Mouse (Mus musculus): ENCODE results near the gene Dand5. TPM values are rescaled to one million over a fixed set of nuclear protein-coding genes. Genes with fewer than 3 reads are reported as not detected.
A peak's percentile ranks its signal among the peaks of the same experiment; 100 is the strongest.

Dand5 gene
- polyA plus RNA-seq, 1 experiment from 2014 or later, result 5.5 TPM

DNA sequence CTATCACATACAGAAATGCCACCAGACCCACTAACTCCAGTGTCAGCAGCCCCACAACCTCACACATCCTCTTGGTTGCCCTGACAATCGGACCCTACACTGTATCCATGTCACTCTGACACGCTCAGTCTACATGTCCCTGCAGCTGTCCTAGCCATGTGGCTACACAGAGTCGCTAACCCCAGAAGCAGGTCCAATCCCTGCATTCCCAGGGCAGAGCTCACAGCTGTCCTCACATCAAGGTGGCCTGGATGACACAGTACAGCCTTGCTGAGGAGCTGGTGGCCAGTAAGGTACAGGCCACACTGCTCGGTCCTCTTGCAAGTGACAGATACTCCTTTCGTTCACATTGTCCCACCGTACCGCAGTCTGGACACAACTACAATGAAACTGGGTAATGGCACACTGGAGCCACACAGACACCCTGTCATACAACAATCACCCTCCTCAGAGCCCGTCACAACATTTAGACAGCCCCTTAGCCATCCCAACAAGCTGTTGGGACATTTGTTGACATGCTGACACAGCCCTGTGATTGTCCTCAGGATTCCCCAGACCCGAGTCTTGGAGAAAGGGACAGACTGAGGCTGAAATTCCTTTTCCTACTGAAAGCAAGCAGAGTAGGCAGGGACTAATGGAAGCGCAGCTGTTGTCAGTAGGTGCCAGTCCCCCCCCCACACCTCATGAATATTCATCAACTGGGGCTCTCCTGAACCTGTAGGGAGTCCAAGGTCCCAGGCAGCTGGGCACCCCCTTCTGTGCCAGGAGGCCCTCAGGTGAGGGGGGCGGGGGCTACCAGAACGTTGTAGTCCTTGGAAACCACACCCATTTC lies 13.3 kb downstream of the Dand5 start:
- Histone ChIP-seq H3K9me3 (peaks cover 6% of the 10 kb centered on the region; the same call in 1 of the 2 replicates), H3K36me3 (no peaks in the 10 kb centered on the region), H3K27me3 (ENCODE audit: insufficient read depth, poor library complexity, severe bottlenecking) (peaks cover 98% of the 10 kb centered on the region), H3K4me1 (replicated peaks) (peaks cover 36% of the 10 kb centered on the region), H3K27ac (no peak overlapping the region), H3K4me3 (no peak overlapping the region)
- no peak for DNase-seq (ENCODE audit: low spot score)
- 52% methylated on average over 12 of the region's 12 CpGs for WGBS

DNA sequence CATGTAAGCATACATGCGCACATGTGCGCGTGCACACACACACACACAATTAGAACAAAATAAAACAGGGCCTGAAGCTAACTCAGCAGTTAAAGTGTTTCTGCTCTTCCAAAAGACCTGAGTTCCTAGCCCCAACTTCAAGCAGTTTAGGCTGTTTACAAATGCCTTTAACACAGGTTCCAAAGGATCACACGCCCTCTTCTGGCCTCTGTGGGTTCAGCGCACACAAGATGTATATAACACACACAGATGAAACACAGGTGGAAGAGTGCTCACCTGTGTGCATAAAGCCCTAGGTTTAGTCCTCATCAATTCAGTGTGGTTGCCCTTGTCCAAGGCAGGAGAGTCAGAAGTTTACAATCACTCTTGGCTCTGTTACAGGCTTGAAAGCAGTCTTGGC lies 16.6 kb downstream of the Dand5 start:
- no peak for DNase-seq (ENCODE audit: low spot score)
- no peaks in the 10 kb centered on the region for H3K36me3 ChIP-seq
- peaks cover 16% of the 10 kb centered on the region for H3K4me1 ChIP-seq (replicated peaks)
- WGBS, result 92% methylated on average over 5 of the region's 5 CpGs
- H3K27me3 ChIP-seq (ENCODE audit: insufficient read depth, poor library complexity, severe bottlenecking), result peaks cover 98% of the 10 kb centered on the region
- no peak overlapping the region for H3K4me3 ChIP-seq
- H3K9me3 ChIP-seq, result peaks cover 6% of the 10 kb centered on the region; the same call in 1 of the 2 replicates
- no peak overlapping the region for H3K27ac ChIP-seq

DNA sequence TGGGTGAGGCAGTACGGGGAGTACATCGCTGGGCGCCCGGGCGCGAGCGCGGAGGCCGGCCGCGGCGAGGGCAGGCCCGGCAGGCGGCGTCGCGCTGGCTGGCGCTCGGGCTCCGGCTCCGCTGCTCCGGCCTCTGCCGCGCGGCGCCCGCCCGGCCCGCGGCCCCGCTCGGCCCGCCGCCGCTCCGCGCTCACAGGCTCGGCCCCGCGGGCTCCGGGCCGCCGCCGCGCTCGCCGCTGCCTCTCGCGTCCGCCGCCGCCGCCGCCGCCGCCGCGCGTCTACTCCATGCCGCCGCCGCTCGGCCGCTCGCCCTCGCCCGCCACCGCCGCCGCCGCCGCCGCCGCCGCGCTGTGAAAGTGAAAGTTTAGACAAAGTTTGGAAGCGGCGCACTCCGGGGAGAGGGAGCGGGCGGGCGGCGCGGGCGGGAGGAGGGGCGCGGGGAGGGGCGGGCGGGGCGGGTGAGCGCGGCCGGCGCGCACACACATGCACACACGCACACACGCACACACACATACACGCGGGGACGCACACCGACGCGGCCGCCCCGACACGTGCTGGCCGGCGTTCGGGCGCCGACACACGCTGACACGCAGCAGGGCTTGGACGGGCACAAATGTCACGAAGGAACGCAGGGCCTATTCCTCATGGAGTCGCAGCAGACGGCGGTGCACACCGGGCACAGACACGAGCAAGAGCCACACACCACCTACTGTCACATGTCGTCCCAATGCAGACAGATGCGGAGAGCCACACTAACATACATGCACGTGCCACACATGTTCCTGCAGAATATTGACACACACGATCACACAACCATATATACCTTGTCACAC lies 22.4 kb downstream of the Dand5 start, which contains the start of gene Nfix:
Nfix (minus strand) TSS at position 346 of the 833 bp plus-strand sequence.
- 16% methylated on average over 112 of the region's 125 CpGs for WGBS
- Histone ChIP-seq H3K4me3 (peak within 1 kb of the TSS; percentile 56), H3K27ac (peak within 1 kb of the TSS; percentile 62), H3K9me3 (no peaks in the 10 kb centered on the region), H3K36me3 (no peaks in the 10 kb centered on the region), H3K4me1 (replicated peaks) (peaks cover 14% of the 10 kb centered on the region; the same call in 1 of the 2 replicates), H3K27me3 (ENCODE audit: insufficient read depth, poor library complexity, severe bottlenecking) (peaks cover 98% of the 10 kb centered on the region)
- peak; percentile 40 for DNase-seq (ENCODE audit: low spot score)

DNA sequence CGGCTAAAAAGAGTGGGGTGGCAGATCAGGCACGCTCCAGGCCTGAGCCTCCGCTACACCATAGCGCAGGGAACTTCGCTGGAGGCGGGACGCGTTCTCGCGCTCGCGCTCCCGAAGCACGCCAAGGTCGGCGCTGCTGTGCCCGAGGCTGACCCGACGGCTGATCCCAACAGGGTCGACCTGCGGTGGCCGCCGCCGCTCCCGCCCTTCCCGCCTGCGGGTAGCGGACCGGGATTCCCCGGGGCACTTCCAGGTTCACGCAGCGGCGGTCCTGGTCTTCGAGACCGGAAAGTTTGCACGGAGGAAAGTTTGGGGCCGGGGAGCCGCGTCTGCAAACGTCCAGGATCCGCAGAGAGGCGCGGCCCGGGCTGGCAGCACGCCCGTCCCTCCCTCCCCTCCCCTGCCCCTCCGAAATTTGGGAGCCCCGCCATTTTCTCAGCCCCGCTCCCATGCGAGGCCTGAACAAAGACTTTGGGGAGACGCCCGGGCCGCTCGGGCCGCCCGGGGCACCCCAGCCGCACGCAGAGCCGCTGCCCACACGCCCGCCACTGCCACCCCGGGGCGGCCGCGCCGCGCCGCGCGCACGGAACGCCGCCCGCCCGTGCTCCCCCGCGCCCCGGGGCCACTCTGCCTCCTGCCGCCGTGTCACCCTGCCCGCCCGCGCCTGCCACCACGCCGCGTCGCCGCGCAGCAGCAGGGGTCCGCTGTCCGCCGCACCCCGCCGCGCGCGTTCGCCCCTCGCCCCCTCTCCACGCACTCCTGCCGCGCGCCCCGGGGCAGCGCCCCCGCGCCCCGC lies 23.3 kb downstream of the Dand5 start:
- Histone ChIP-seq H3K36me3 (no peaks in the 10 kb centered on the region), H3K4me3 (peak overlapping the region; percentile 56), H3K27ac (peak overlapping the region; percentile 62), H3K9me3 (no peaks in the 10 kb centered on the region), H3K4me1 (replicated peaks) (peaks cover 14% of the 10 kb centered on the region; the same call in 1 of the 2 replicates), H3K27me3 (ENCODE audit: insufficient read depth, poor library complexity, severe bottlenecking) (peaks cover 98% of the 10 kb centered on the region)
- peak; percentile 49 for DNase-seq (ENCODE audit: low spot score)
- under 1% methylated on average over 103 of the region's 108 CpGs for WGBS

DNA sequence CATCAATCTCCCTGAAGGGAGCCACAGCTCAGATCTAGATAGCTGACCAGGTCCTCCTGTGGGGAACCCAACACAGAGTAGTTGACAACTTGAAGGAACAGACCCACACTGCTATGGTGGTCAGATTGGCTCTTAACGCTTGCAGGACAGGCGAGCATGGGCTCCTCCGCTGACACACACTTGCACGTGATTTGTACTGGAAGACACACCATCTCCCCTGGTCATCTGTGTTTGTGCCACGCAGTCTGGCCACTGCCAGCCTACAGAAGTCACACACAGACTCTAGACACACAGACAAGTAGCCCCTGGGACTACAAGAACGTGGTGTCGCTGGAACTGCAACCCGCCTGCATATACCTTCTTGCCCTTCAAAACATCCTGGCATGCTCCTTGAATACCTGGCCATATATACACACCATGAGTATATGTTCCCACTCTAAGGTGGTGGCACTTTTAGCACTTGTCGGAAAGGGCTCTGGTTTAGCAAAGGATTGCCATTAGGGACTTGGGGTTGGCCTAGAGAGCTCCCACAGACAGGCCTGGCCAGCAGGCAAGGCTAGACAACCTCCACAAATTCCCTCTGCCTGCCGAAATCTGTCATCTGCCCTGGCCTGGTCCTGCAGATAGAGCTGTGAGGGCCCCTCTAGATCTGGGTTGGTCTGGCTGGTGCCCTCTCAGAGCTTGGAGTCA lies 24.0 kb downstream of the Dand5 start:
- WGBS, result 37% methylated on average over 10 of the region's 10 CpGs

DNA sequence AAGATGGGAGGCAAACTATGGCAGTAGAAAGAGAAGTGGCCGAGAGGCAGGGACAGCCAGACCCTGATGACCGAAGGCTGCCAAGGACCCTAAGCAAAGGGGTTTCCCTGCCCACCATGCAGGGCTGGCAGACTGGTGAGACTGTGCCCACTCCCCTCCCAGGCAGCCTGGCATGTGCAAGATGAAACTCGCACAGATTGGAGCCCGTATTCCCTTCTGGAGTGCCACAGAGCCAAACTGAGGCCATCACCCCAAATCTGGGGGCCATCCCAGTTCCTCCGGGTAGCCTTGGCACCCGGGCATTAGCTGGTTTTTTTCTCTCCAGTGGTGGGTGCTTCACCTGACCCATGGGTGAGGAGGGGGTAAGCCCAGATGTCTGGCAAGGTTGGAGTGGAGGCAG lies 24.7 kb downstream of the Dand5 start:
- H3K36me3 ChIP-seq, result no peaks in the 10 kb centered on the region

More for the DNA sequence above, 24.0 kb downstream of the Dand5 start:
- Histone ChIP-seq H3K4me1 (replicated peaks) (peaks cover 19% of the 10 kb centered on the region; the same call in 1 of the 2 replicates), H3K36me3 (no peaks in the 10 kb centered on the region), H3K27me3 (ENCODE audit: insufficient read depth, poor library complexity, severe bottlenecking) (peaks cover 98% of the 10 kb centered on the region), H3K4me3 (peak overlapping the region; percentile 56), H3K27ac (no peak overlapping the region), H3K9me3 (no peaks in the 10 kb centered on the region)
- peak; percentile 24 for DNase-seq (ENCODE audit: low spot score)

DNA sequence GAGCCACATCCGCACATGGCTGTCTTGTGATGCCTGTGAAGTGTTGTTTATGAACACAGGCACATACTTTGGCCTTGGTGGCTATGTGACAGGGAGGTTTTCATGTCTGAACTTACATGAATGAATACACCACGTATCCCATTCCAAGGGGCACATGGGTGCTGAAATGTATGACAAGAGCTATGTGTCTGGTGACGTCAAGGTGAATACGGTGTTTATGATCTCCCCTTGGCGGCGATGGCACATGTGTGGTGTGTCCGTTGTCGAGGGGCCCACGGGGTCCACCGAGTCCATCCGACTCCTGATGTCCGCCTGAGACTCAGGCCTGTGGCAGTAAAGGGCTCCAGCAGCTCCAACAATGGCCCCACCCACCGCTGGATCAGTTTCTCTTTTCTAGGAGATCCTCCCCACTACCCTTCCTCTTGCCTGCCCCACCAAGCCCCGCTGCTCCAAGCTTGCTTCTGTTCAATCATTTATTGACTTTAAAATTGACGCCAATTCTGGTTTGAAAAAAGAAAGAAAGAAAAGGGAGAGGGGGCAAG lies 25.3 kb downstream of the Dand5 start:
- DNase-seq (ENCODE audit: low spot score), result no peak

More for the DNA sequence above, 24.7 kb downstream of the Dand5 start:
- 64% methylated on average over 6 of the region's 6 CpGs for WGBS
- Histone ChIP-seq H3K27ac (no peak overlapping the region), H3K27me3 (ENCODE audit: insufficient read depth, poor library complexity, severe bottlenecking) (peaks cover 98% of the 10 kb centered on the region), H3K4me3 (no peak overlapping the region), H3K4me1 (replicated peaks) (peaks cover 19% of the 10 kb centered on the region; the same call in 1 of the 2 replicates), H3K9me3 (no peaks in the 10 kb centered on the region)
- no peak for DNase-seq (ENCODE audit: low spot score)

DNA sequence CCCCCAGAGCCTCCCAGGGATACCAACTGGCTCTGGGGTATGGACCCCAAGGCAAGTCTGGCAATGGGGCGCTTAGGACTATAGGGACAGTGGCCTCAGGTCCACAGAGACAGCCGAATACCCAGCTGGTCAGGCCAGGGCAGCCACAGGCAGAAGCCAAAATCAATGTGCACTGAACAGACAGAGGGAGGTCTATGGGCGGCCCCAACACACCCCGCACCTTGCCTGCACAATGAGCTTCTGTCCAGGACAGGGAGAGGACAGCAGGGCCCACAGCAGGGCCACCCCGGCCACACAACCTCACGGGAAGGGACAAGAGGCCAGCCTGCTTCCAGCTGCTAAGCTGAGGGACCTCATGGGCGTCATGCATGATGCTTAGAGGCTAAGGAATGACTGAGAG lies 28.1 kb downstream of the Dand5 start:
- DNase-seq (ENCODE audit: low spot score), result no peak
- peaks cover 100% of the 10 kb centered on the region for H3K27me3 ChIP-seq (ENCODE audit: insufficient read depth, poor library complexity, severe bottlenecking)
- H3K36me3 ChIP-seq, result no peaks in the 10 kb centered on the region
- WGBS, result 53% methylated on average over 7 of the region's 7 CpGs
- H3K4me3 ChIP-seq, result no peak overlapping the region
- peaks cover 13% of the 10 kb centered on the region; the same call in 1 of the 2 replicates for H3K4me1 ChIP-seq (replicated peaks)
- no peak overlapping the region for H3K27ac ChIP-seq
- no peaks in the 10 kb centered on the region for H3K9me3 ChIP-seq

More for the DNA sequence above, 25.3 kb downstream of the Dand5 start:
- peaks cover 19% of the 10 kb centered on the region; the same call in 1 of the 2 replicates for H3K4me1 ChIP-seq (replicated peaks)
- 73% methylated on average over 15 of the region's 15 CpGs for WGBS
- H3K4me3 ChIP-seq, result no peak overlapping the region
- no peaks in the 10 kb centered on the region for H3K9me3 ChIP-seq
- peaks cover 98% of the 10 kb centered on the region for H3K27me3 ChIP-seq (ENCODE audit: insufficient read depth, poor library complexity, severe bottlenecking)
- no peaks in the 10 kb centered on the region for H3K36me3 ChIP-seq
- H3K27ac ChIP-seq, result no peak overlapping the region

DNA sequence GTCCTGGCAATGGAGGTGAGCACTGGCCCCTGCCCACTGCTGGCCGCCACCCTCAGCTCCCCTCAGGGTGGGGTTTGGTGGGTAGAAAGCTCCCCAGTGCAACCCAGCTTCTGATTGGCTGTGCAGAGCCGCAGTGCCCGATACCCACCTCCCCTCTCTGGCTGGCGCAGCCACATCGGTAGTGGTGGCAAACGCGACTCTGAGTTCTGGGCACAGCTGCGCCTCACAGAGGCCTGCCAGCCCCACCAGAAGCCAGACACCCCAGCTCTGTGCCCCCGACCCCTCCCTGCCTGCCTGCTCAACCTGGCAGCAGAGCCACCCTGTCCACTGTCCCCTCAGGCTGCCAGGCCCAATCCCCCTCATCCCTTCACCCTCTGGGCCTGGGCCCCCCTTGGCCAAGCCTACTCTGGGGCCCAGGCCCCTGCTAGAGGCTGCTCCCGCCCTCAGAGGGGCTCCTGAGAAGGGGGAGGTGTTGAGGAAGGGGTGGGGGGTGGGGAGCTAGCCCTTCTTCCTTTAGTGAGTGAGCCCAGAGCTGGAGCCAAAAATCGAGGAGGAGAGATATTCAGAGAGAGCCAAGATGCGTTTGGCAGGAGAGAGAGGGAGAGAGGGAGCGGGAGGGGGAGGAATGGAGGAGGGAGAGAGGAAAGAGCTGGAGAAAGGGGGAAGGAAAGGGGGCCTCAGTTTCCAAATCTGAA lies 28.7 kb downstream of the Dand5 start:
- no peak overlapping the region for H3K4me3 ChIP-seq
- H3K9me3 ChIP-seq, result no peaks in the 10 kb centered on the region
- 56% methylated on average over 13 of the region's 13 CpGs for WGBS
- no peak overlapping the region for H3K27ac ChIP-seq
- H3K27me3 ChIP-seq (ENCODE audit: insufficient read depth, poor library complexity, severe bottlenecking), result peaks cover 100% of the 10 kb centered on the region
- no peak for DNase-seq (ENCODE audit: low spot score)
- peaks cover 7% of the 10 kb centered on the region; the same call in 1 of the 2 replicates for H3K4me1 ChIP-seq (replicated peaks)
- no peaks in the 10 kb centered on the region for H3K36me3 ChIP-seq

DNA sequence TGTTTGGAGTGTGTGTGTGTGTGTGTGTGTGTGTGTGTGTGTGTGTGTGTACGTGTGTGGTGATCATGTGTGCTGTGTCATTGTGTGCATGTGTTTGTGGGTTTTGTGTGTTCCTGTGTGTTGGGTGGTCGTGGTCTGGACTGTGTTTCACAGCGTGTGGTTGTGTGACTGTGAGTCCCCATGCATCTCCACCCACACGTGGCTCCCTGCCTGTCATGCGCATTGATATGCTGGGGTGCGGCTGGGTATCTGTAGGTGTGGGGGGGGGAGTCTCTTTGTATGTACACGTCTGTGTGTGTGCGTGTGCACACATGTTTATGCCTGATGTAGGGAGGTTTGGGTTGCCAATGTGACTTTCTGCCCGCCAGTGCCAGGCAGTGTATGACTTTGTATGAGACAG lies 29.5 kb downstream of the Dand5 start:
- Histone ChIP-seq H3K27me3 (ENCODE audit: insufficient read depth, poor library complexity, severe bottlenecking) (peaks cover 100% of the 10 kb centered on the region), H3K36me3 (no peaks in the 10 kb centered on the region)
- WGBS, result 87% methylated on average over 9 of the region's 9 CpGs

DNA sequence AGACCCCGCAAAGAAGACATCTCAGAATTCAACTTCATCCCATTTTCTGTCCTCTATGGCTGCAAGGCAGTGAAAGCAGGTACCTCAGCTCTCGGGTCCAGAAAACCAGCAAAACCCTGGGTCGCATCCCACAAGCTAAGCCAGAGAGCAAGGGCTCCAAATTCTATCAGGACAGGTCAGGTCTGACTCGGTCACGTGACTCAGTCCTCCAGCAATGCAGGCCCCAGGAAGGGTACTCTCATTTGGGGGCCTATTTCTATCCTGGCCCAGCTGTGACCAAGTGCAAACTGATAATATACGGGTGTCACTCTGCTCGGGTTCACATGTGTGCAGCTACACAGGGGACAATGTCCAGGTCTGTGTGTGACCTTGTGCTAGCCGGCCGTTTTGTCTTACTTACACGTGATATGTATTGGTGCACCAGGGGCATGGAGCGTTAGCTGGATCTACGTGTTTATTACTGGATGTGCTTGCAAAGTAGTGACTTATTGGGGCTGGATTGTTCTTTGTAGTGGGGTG lies 30.1 kb downstream of the Dand5 start:
- WGBS, result 75% methylated on average over 12 of the region's 12 CpGs
- peaks cover 5% of the 10 kb centered on the region; the same call in 1 of the 2 replicates for H3K4me1 ChIP-seq (replicated peaks)
- no peaks in the 10 kb centered on the region for H3K36me3 ChIP-seq
- H3K4me3 ChIP-seq, result no peak overlapping the region
- no peaks in the 10 kb centered on the region for H3K9me3 ChIP-seq
- H3K27me3 ChIP-seq (ENCODE audit: insufficient read depth, poor library complexity, severe bottlenecking), result peaks cover 100% of the 10 kb centered on the region
- H3K27ac ChIP-seq, result no peak overlapping the region
- DNase-seq (ENCODE audit: low spot score), result no peak

More for the DNA sequence above, 29.5 kb downstream of the Dand5 start:
- Histone ChIP-seq H3K27ac (no peak overlapping the region), H3K4me3 (no peak overlapping the region), H3K4me1 (replicated peaks) (peaks cover 5% of the 10 kb centered on the region; the same call in 1 of the 2 replicates), H3K9me3 (no peaks in the 10 kb centered on the region)
- no peak for DNase-seq (ENCODE audit: low spot score)

Data from hindbrain, embryonic 10.5 days (tissue).